Mouse (Mus musculus) 3T3-L1 (cell line): ENCODE measurements around the gene Ppil6.

Experiments used
- DNase-seq: peaks from one replicate; pipeline ENCODE4 v3.0.0-alpha.2; 2015; ENCODE audit warnings: low read depth, low spot score

Ppil6 gene

GRCm38 (mm10) chr10:41489708-41490517 is at the start of gene Ppil6, which contains the start of gene Smpd2:
TSS of gene Ppil6 (plus strand) at chr10:41490439.
TSS of gene Smpd2 (minus strand) at chr10:41490369.
- peak; percentile 87 for DNase-seq

DNA sequence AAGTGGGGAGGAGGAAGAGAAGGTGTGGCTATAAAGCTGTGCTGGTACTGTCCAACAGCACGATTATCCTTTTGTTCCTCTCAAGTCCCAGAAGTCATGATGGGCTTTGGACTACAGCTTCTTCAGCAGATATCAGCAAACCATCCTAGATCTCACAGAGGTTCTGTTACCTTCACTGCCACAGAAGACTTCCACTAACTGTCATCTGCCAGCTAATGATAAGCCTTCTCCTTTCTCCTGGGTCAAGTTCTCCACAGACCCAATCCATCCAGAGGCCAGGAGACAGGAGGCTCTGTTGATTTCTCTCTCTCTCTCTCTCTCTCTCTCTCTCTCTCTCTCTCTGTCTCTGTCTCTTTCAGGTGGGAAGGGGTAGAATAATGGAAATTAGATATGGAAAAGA is 42.0 kb upstream of the Ppil6 start:
- no peak for DNase-seq

DNA sequence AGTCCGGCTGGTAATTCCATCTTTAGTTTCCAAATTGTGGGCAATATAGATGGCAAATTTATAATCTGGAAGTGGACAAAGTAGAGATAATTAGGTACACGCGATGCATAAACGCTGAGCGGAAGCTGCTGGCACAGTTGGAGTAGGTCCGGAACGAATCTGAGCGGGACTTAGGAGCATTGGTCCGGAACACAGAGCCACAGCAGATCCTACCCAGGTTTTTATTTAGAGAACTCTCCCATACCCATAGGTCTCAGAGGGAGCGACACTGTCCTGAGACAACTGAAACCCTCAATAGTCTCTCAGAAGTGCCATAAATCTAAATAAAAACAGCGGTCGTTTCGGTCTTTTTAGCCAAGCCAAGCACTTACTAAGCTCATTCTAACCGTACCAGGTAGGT is 40.6 kb upstream of the Ppil6 start:
- no peak for DNase-seq

DNA sequence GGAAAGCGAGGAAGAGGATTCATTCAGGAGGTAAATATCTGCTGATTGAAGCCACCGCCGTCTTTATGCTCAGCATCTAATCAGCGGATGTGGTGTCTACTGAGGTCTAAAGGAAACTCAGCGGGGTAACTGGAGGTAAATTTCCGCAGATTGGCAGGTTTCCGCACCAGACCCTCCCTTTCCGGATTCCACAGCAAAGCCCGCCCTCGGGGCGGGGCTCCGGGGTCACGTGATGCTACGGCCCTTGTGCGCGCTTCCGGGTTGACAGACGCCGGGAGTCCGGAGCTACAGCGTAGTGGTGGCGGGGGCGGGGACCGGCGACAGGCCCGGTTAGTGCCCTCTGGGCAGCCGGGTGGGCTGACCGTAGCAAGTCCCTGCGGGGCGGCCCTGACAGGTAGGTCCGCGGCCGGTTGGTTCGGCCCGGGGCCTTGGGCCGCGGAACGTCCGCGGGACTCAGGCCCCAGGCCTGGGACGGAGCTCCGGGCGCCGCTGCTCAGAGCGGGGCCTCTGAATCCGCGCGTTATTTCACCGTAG is 40.0 kb upstream of the Ppil6 start, which contains the start of gene Zbtb24:
Gene Zbtb24, plus strand, starts transcription at position 247 of the 534 bp plus-strand sequence.
- DNase-seq, result peak; percentile 95

DNA sequence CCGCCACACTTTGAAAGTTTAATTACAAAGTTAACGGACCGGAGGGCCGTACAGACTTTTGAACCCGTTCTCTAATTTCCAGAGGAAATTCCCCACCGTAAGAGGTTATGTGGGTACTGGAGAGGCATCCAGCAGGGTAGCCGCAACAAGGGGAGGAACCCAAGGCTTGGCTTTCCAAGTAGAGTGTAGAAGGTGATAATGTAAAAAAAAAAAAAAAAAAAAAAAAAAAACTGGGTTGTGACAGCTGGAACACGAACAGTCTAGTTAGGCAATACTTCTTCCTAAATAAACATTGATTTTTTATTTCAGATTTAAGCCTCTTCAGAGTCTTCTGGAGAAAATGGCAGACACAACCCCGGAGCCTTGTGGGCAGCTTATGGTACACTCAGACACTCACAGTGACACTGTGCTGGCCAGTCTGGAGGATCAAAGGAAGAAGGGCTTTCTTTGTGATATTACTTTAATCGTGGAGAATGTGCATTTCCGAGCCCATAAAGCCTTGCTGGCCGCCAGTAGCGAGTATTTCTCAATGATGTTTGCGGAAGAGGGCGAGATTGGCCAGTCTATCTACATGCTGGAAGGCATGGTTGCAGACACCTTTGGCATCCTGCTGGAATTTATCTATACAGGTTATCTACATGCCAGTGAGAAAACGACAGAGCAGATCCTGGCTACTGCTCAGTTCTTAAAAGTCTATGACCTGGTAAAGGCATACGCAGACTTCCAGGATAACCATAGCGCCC is 39.3 kb upstream of the Ppil6 start:
- DNase-seq, result peak; percentile 29

GRCm38 (mm10) chr10:41451656-41452055 is 38.6 kb upstream of the Ppil6 start:
- DNase-seq, result no peak

GRCm38 (mm10) chr10:41452791-41453190 is 37.4 kb upstream of the Ppil6 start:
- peak; percentile 27 for DNase-seq

DNA sequence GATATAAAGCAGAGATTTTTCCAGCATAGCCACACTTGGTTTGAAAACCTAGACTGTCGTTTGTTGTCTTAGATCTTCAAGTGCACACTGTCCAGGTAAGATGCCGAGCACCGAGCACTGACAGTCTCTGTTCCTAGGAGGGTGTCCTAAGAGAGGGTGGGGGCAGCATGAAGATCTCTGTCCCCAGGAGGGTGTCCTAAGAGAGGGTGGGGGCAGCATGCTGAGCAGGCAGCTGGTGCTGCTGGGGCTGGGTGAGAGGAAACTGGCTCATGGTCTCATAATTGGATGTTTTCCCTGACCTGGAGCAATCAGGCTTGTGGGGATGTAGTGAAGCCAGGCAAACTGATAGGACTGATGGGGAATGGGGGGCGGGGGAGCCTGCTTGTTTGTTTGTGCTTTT is 30.2 kb upstream of the Ppil6 start:
- no peak for DNase-seq

DNA sequence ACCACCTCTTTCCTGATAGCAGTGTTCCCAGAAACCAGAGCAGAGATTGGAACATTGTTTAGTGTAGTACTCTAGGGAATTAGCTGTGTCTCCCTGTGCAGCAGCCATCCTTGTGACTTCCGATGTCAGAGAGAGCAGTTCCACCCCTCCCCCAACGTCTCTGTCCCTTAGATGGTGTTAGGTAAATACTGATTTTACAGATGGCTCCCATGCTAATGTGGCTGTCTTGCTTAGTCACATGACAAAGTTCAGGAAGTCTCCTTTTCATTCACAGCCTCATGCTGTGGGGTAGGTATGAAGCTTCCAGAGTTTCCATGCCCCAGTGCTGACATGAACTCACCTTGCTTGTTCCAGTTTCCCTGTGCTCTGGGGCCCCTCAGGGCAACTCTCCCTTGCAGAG is 29.7 kb upstream of the Ppil6 start:
- DNase-seq, result no peak

GRCm38 (mm10) chr10:41461057-41461722 is 29.0 kb upstream of the Ppil6 start:
- no peak for DNase-seq

DNA sequence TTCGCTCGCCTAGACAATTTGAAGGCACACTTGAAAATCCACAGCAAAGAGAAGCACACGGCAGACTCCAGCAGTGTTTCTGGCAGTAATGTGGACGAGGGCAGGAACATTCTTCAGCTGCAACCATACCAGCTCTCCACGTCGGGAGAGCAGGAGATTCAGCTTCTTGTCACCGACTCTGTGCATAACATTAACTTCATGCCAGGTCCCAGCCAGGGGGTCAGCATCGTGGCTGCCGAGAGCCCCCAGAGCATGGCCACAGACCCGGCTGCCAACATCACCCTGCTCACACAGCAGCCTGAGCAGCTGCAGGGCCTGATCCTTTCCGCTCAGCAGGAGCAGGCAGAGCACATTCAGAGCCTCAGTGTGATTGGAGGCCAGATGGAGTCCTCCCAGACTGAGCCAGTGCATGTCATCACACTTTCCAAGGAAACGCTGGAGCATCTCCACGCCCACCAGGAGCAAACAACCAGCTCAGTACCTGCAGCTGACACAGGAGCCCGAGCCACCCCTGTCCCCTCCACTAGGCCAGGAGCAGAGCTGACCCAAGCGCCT is 25.8 kb upstream of the Ppil6 start:
- DNase-seq, result no peak

GRCm38 (mm10) chr10:41467325-41467724 is 22.9 kb upstream of the Ppil6 start:
- no peak for DNase-seq

- no peak for DNase-seq
These were observed 19.5 kb upstream of the Ppil6 start for GRCm38 (mm10) chr10:41470693-41471092.

- DNase-seq, result no peak
These were observed 17.7 kb upstream of the Ppil6 start for GRCm38 (mm10) chr10:41472534-41472933.

DNA sequence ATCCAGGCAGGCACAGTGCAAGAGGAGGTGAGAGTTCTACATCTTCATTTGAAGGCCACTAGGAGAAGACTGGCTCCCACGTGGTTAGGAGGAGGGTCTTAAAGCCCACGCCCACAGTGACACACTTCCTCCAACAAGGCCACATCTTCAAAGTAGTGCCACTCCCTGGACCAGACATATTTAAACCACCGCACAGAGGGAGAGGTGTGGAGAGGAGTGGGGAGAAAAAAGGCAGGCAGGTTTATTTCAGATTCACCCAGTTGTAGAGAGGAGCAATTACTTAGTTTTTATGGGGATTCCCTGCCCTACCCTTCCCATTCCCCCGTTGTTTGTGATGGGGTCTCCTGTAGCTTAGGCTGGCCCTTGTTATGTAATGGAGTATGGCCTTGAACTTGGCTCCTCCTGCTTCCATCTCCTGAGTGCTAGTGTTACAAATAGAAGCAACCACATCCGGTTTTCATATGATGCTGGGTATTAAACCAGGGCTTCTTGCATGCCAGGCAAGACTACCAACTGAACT is 17.2 kb upstream of the Ppil6 start:
- no peak for DNase-seq

DNA sequence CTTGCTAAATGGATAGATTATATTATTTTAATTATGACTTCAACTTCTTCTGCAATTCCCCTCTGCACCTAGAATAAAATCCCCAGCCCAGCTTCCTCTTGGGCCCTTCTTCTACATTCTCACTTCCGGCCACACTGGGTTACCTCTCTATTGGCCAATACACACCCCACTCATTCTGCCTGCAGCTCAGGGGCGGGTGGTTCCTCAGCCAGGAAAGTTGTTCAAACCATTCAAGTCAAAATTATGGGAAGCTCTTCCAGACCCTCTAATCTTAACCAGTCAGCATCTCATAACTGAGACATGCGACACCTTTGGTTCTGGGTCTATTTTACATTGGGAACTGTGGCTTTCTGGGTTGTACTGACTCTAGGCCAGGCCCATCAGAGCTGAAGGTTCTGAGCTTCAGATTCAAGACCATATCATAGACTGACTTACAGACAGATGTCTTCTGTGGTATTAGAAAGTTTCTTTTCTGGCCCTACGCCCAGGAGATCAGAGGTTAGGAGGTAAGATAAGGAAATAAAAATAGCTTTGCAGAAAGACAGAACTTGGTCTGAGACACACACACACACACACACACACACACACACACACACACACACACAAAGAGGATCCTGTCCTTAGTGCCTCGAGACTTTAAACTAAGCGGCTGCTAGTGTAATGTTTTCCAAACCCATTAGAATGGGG is 16.3 kb upstream of the Ppil6 start:
- no peak for DNase-seq

- peak; percentile 41 for DNase-seq
These were observed 15.3 kb upstream of the Ppil6 start for GRCm38 (mm10) chr10:41474981-41475391.

- DNase-seq, result peak; percentile 57
These were observed 13.8 kb upstream of the Ppil6 start, which contains the start of gene Mical1 for GRCm38 (mm10) chr10:41476171-41477017. TSS of gene Mical1 (plus strand) at chr10:41476314.

- no peak for DNase-seq
These were observed 13.3 kb upstream of the Ppil6 start for GRCm38 (mm10) chr10:41477018-41477277.
